In the genomic region with DNA sequence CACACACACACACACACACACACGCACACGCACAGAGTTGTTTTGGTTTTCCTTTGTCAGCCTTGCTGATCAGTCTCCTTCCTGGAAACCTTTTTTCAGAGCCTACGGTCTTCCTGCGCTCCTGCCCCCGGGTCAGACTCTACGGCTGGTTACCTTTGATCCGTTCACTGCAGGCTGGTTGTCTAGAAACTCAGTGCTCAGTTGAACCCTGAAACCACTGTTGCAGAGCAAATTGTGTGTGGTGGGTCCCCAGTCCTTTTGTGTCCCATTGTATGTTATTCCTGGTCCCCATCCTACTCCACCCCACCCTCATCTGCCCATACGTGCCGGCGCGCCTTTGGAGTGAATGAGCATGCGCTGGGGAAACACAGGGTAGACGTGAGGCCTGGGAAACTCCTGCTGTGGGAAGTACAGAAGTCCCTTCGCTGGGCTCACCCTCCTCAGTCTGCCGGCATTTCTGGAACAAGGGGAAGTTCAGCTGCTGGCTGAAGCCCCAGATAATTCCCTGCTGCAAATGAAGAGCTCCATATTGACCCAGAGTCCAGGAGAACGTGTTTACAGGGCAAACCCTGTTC, we compare ENCODE assay signal across 8 mouse cellular contexts. TPM values are rescaled to one million over a fixed set of nuclear protein-coding genes. Genes with fewer than 3 reads are reported as not detected.
DNase-seq lines count a peak whose midpoint lies in the region; ATAC-seq lines count a peak whose summit lies in the region.

No protein-coding gene starts in this region.

- DNase-seq in forebrain, embryonic 10.5 days (ENCODE audit: extremely low spot score, low spot score): no peak
- no peak for DNase-seq in forebrain, embryonic 11.5 days (ENCODE audit: low spot score)
- peak; percentile 40 for DNase-seq in CD4-positive, CD25-positive, alpha-beta regulatory T cell, adult 2 months (ENCODE audit: low read depth, low spot score)
- peak; percentile 67 to 84 for DNase-seq in kidney, postnatal 25 days
- DNase-seq in embryo, embryonic 10.5 days (ENCODE audit: low spot score): no peak
- DNase-seq in ovary, postnatal 36 days (ENCODE audit: low spot score): no peak
- DNase-seq in right cerebral cortex, postnatal 4 days: no peak

- WGBS in forebrain, embryonic 10.5 days: 81% methylated on average over 16 of the region's 16 CpGs
- 74% methylated on average over 16 of the region's 16 CpGs for WGBS in forebrain, embryonic 11.5 days
- WGBS in heart, embryonic 14.5 days: 61% methylated on average over 16 of the region's 16 CpGs

- no peak overlapping the region for H3K4me3 ChIP-seq in forebrain, embryonic 10.5 days
- H3K4me3 ChIP-seq in forebrain, embryonic 11.5 days (ENCODE audit: low read depth, low read length): no peak overlapping the region
- no peak overlapping the region for H3K4me3 ChIP-seq in heart, embryonic 14.5 days (ENCODE audit: control insufficient read depth in 1 of 2, insufficient read depth in 1 of 2, low read depth in 1 of 2, low read length in 2 of 2)

- H3K27me3 ChIP-seq in forebrain, embryonic 10.5 days (ENCODE audit: poor library complexity, severe bottlenecking): no peaks in the 10 kb centered on the region
- H3K27me3 ChIP-seq in forebrain, embryonic 11.5 days (ENCODE audit: control insufficient read depth, insufficient read depth, low read length): no peaks in the 10 kb centered on the region
- no peaks in the 10 kb centered on the region for H3K27me3 ChIP-seq in heart, embryonic 14.5 days (ENCODE audit: control insufficient read depth, insufficient read depth, low read length)

- no peak overlapping the region for H3K4me2 ChIP-seq in forebrain, embryonic 11.5 days (ENCODE audit: low read depth, low read length, severe bottlenecking)
- H3K4me2 ChIP-seq in heart, embryonic 14.5 days (ENCODE audit: low read length): 0 out of 2 replicates have a peak overlapping the region, but pooled peaks have one; percentile 12

- H3K27ac ChIP-seq in forebrain, embryonic 10.5 days: 0 out of 2 replicates have a peak overlapping the region, but pooled peaks have one; percentile 15
- no peak overlapping the region for H3K27ac ChIP-seq in forebrain, embryonic 11.5 days (ENCODE audit: low read depth, low read length)
- peak overlapping the region; percentile 55 to 58 for H3K27ac ChIP-seq in heart, embryonic 14.5 days (replicated peaks in 1 of 2; ENCODE audit: control insufficient read depth in 1 of 2, insufficient read depth in 1 of 2, low read depth in 2 of 2, low read length in 2 of 2)

- no peak for ATAC-seq in forebrain, embryonic 11.5 days (replicated peaks; ENCODE audit: low FRiP score)
- ATAC-seq in heart, embryonic 14.5 days (ENCODE audit: insufficient number of reproducible peaks, insufficient read depth, low FRiP score, low read depth): no peak

- H3K4me1 ChIP-seq in forebrain, embryonic 10.5 days: peaks cover 39% of the 10 kb centered on the region
- H3K4me1 ChIP-seq in forebrain, embryonic 11.5 days (replicated peaks; ENCODE audit: control insufficient read depth, insufficient read depth, low read length): no peaks in the 10 kb centered on the region
- H3K4me1 ChIP-seq in heart, embryonic 14.5 days (ENCODE audit: control insufficient read depth in 2 of 2, insufficient read depth in 2 of 2, low read length in 2 of 2): peaks cover 37 to 69% of the 10 kb centered on the region in 2 experiments

- H3K9me3 ChIP-seq in forebrain, embryonic 10.5 days: no peaks in the 10 kb centered on the region
- H3K9me3 ChIP-seq in forebrain, embryonic 11.5 days (ENCODE audit: control insufficient read depth, low read length): no peaks in the 10 kb centered on the region
- no peaks in the 10 kb centered on the region for H3K9me3 ChIP-seq in heart, embryonic 14.5 days (ENCODE audit: control insufficient read depth, low read length)

- no peak overlapping the region for H3K9ac ChIP-seq in forebrain, embryonic 11.5 days (ENCODE audit: low read length)
- no peak overlapping the region for H3K9ac ChIP-seq in heart, embryonic 14.5 days (ENCODE audit: low read length)

- peaks cover 24% of the 10 kb centered on the region for H3K36me3 ChIP-seq in forebrain, embryonic 10.5 days (replicated peaks)
- no peaks in the 10 kb centered on the region for H3K36me3 ChIP-seq in forebrain, embryonic 11.5 days (ENCODE audit: control insufficient read depth, insufficient read depth, low read length)
- H3K36me3 ChIP-seq in heart, embryonic 14.5 days (ENCODE audit: control insufficient read depth, insufficient read depth, low read length): no peaks in the 10 kb centered on the region

RNA-seq across cellular contexts. Expression of a gene that starts 40.9 kb away (rescaled TPM):
- 7.1 and 7.3 TPM in 2 replicates for polyA plus RNA-seq in forebrain, embryonic 10.5 days (2016; fragmentation: Nextera tagmentation; extraction: Ambion mirVana)
- 7.3 and 7.7 TPM in 2 replicates for polyA plus RNA-seq in forebrain, embryonic 11.5 days (2014; fragmentation: Nextera tagmentation; extraction: Ambion mirVana)
- polyA plus RNA-seq in heart, embryonic 14.5 days (2014; fragmentation: Nextera tagmentation; extraction: Ambion mirVana): 4.1 and 4.9 TPM in 2 replicates

Comparison
In these comparisons a context has a peak if more than half of its experiments do, and no peak if none do; other contexts are left out.
1. DNase-seq: peak in CD4-positive, CD25-positive, alpha-beta regulatory T cell, adult 2 months (single experiment) and kidney, postnatal 25 days (2 of 2); none in forebrain, embryonic 10.5 days (single experiment), forebrain, embryonic 11.5 days (single experiment), embryo, embryonic 10.5 days (single experiment), ovary, postnatal 36 days (single experiment) and right cerebral cortex, postnatal 4 days (single experiment).